9 mouse cellular contexts compared by ENCODE assay signal in genomic region chr15:78868398-78868797, GRCm38 (mm10). TPM values are rescaled to one million over a fixed set of nuclear protein-coding genes. Genes with fewer than 3 reads are reported as not detected.
A peak's percentile ranks its signal among the peaks of the same experiment; 100 is the strongest.
DNase-seq lines count a peak whose midpoint lies in the region; ATAC-seq lines count a peak whose summit lies in the region.
"Had no signal": no experiment of that assay in that cellular context is flagged by ENCODE, and none has a peak within 500 bp of the region (broad histone marks: within the 10 kb centered on the region; RNA-seq: fewer than 3 reads in every experiment).

No protein-coding gene starts in this region.

- H3K4me1 ChIP-seq in heart, embryonic 10.5 days: peaks cover 14% of the 10 kb centered on the region

- H3K4me3 ChIP-seq in heart, embryonic 10.5 days: no peak overlapping the region

- ATAC-seq in CD4-positive, CD25-positive, alpha-beta regulatory T cell, adult 4 months: no peak
- no peak for ATAC-seq in erythroid progenitor cell, adult 5-6 weeks (replicated peaks; ENCODE audit: low FRiP score, poor library complexity, severe bottlenecking)

- H3K36me3 ChIP-seq in heart, embryonic 10.5 days: no peaks in the 10 kb centered on the region

- peak; percentile 97 for DNase-seq in heart, adult 11 months
- DNase-seq in heart, postnatal 25 days (ENCODE audit: low spot score): no peak
- DNase-seq in heart, embryonic 10.5 days (ENCODE audit: low spot score): peak; percentile 88
- DNase-seq in kidney, postnatal 10 days: peak; percentile 83
- DNase-seq in mesoderm, embryonic 11.5 days (ENCODE audit: low read depth, low spot score): peak; percentile 56
- DNase-seq in spleen, postnatal 4 days (ENCODE audit: low spot score in 2 of 2): no peak

- 36% methylated on average over 9 of the region's 9 CpGs for WGBS in heart, embryonic 10.5 days

- peak overlapping the region; percentile 77 for H3K27ac ChIP-seq in heart, embryonic 10.5 days

- 0 out of 2 replicates have a peak, but pooled peaks cover 5% of the 10 kb centered on the region for H3K27me3 ChIP-seq in heart, embryonic 10.5 days (ENCODE audit: insufficient read depth, poor library complexity, severe bottlenecking)

- no peaks in the 10 kb centered on the region for H3K9me3 ChIP-seq in heart, embryonic 10.5 days

- intact Hi-C loops in heart, postnatal 25 days (cut with DNase I): loop anchor here (2.0 kb wide), 1 partner anchor 14 kb away; the partner anchor contains the start of gene Lgals2

RNA-seq across cellular contexts. Expression of gene Gga1, which starts 8.6 kb away (rescaled TPM):
- total RNA-seq in heart, postnatal 25 days (2021): 10 to 100 TPM; 41.6 to 43.8 TPM
- polyA plus RNA-seq in heart, embryonic 10.5 days (2016; fragmentation: Nextera tagmentation; extraction: Ambion mirVana): 51.5 and 56.6 TPM in 2 replicates
- polyA plus RNA-seq in CD4-positive, CD25-positive, alpha-beta regulatory T cell, adult 4 months (2017; shearing (Covaris generic)): 10 to 100 TPM; 14.3 to 17.1 TPM
- total RNA-seq in erythroid progenitor cell, adult 5-6 weeks (2015; ENCODE audit: low replicate concordance): 22.0 and 25.2 TPM in 2 replicates
- total RNA-seq in erythroid progenitor cell, adult 5-6 weeks (2017; ENCODE audit: low replicate concordance): 3.5 and 6.0 TPM in 2 replicates

RNA-seq across cellular contexts. Expression of gene Lgals2, which starts 13.1 kb away (rescaled TPM):
- total RNA-seq in heart, postnatal 25 days (2021): under 1 TPM; 0.62 to 0.64 TPM
- 2.2 TPM in 1 of 2 replicates, not detected in the other for polyA plus RNA-seq in heart, embryonic 10.5 days (2016; fragmentation: Nextera tagmentation; extraction: Ambion mirVana)
- not detected for polyA plus RNA-seq in CD4-positive, CD25-positive, alpha-beta regulatory T cell, adult 4 months (2017; shearing (Covaris generic))
- not detected in 2 replicates for total RNA-seq in erythroid progenitor cell, adult 5-6 weeks (2015; ENCODE audit: low replicate concordance)
- not detected in 2 replicates for total RNA-seq in erythroid progenitor cell, adult 5-6 weeks (2017; ENCODE audit: low replicate concordance)

RNA-seq across cellular contexts. Expression of gene Cdc42ep1, which starts 26.0 kb away (rescaled TPM):
- 10 to 100 TPM; 34.1 to 41.0 TPM for total RNA-seq in heart, postnatal 25 days (2021)
- polyA plus RNA-seq in heart, embryonic 10.5 days (2016; fragmentation: Nextera tagmentation; extraction: Ambion mirVana): 35.1 and 37.3 TPM in 2 replicates
- polyA plus RNA-seq in CD4-positive, CD25-positive, alpha-beta regulatory T cell, adult 4 months (2017; shearing (Covaris generic)): not detected
- not detected in 2 replicates for total RNA-seq in erythroid progenitor cell, adult 5-6 weeks (2015; ENCODE audit: low replicate concordance)
- not detected in 2 replicates for total RNA-seq in erythroid progenitor cell, adult 5-6 weeks (2017; ENCODE audit: low replicate concordance)

RNA-seq across cellular contexts. Expression of gene Gm49510, which starts 31.1 kb away (rescaled TPM):
- under 1 TPM in 1 of 2 experiments, not detected in 1; 0.18 TPM for total RNA-seq in heart, postnatal 25 days (2021)
- 0.11 and 0.38 TPM in 2 replicates for polyA plus RNA-seq in heart, embryonic 10.5 days (2016; fragmentation: Nextera tagmentation; extraction: Ambion mirVana)
- not detected for polyA plus RNA-seq in CD4-positive, CD25-positive, alpha-beta regulatory T cell, adult 4 months (2017; shearing (Covaris generic))
- total RNA-seq in erythroid progenitor cell, adult 5-6 weeks (2015; ENCODE audit: low replicate concordance): 1.3 TPM in 1 of 2 replicates, not detected in the other
- not detected in 2 replicates for total RNA-seq in erythroid progenitor cell, adult 5-6 weeks (2017; ENCODE audit: low replicate concordance)
- total RNA-seq: heart, postnatal 14 days had no signal

RNA-seq across cellular contexts. Expression of gene Sh3bp1, which starts 31.2 kb away (rescaled TPM):
- 1 to 10 TPM; 4.1 to 4.8 TPM for total RNA-seq in heart, postnatal 25 days (2021)
- 33.8 and 44.4 TPM in 2 replicates for polyA plus RNA-seq in heart, embryonic 10.5 days (2016; fragmentation: Nextera tagmentation; extraction: Ambion mirVana)
- 10 to 100 TPM; 49.5 to 59.0 TPM for polyA plus RNA-seq in CD4-positive, CD25-positive, alpha-beta regulatory T cell, adult 4 months (2017; shearing (Covaris generic))
- total RNA-seq in erythroid progenitor cell, adult 5-6 weeks (2015; ENCODE audit: low replicate concordance): 17.7 and 21.4 TPM in 2 replicates
- 0.26 and 7.1 TPM in 2 replicates for total RNA-seq in erythroid progenitor cell, adult 5-6 weeks (2017; ENCODE audit: low replicate concordance)

Comparison
In these comparisons a context has a peak if more than half of its experiments do, and no peak if none do; other contexts are left out.
1. DNase-seq: peak in heart, adult 11 months (single experiment), heart, embryonic 10.5 days (single experiment), kidney, postnatal 10 days (single experiment) and mesoderm, embryonic 11.5 days (single experiment); none in heart, postnatal 25 days (single experiment) and spleen, postnatal 4 days (0 of 2).
2. RNA of gene Cdc42ep1, which starts 26.0 kb away (total RNA-seq): 34.1 to 41.0 TPM in heart, postnatal 25 days; not detected in erythroid progenitor cell, adult 5-6 weeks; every median in the first group is over 10 times any median in the second.